Mouse (Mus musculus) heart, embryonic 11.5 days (tissue): ENCODE data around the gene Unk. TPM values are rescaled to one million over a fixed set of nuclear protein-coding genes. Genes with fewer than 3 reads are reported as not detected.

Experiments
- ATAC-seq: fragments of 200-750 bp; cut with Nextera tagmentation; replicated peaks from 2 replicates; pipeline ENCODE4 v1.8.0; 2017; ENCODE audit warnings: moderate library complexity; ENCODE audit not compliant: insufficient number of reproducible peaks, low FRiP score, low TSS enrichment
- H3K27ac ChIP-seq: fragments of 300-500 bp; sonication (generic); 2 replicates; pipeline ENCODE4 v1.5.1; 2014; ENCODE audit warnings: mild to moderate bottlenecking, low read depth, low read length
- H3K27me3 ChIP-seq: fragments of 300-500 bp; sonication (generic); 2 replicates; pipeline ENCODE4 v1.6.1; 2014; ENCODE audit warnings: mild to moderate bottlenecking, low read length, mixed read lengths; ENCODE audit not compliant: control insufficient read depth, insufficient read depth
- H3K36me3 ChIP-seq: fragments of 300-500 bp; sonication (generic); 2 replicates; pipeline ENCODE4 v1.6.1; 2014; ENCODE audit warnings: mild to moderate bottlenecking, low read length, moderate library complexity, mixed read lengths; ENCODE audit not compliant: control insufficient read depth, insufficient read depth
- H3K4me1 ChIP-seq: fragments of 300-500 bp; sonication (generic); 2 replicates; pipeline ENCODE4 v1.6.1; 2014; ENCODE audit warnings: low read length; ENCODE audit not compliant: control insufficient read depth, insufficient read depth
- H3K4me2 ChIP-seq: fragments of 300-500 bp; sonication (generic); 2 replicates; pipeline ENCODE4 v1.6.1; 2014; ENCODE audit warnings: mild to moderate bottlenecking, moderate library complexity
- H3K4me3 ChIP-seq: fragments of 300-500 bp; sonication (generic); 2 replicates; pipeline ENCODE4 v1.5.1; 2014; ENCODE audit warnings: low read depth, low read length
- H3K9ac ChIP-seq: fragments of 300-500 bp; sonication (generic); 2 replicates; pipeline ENCODE4 v1.6.1; 2014; ENCODE audit warnings: mild to moderate bottlenecking, low read depth, low read length, moderate library complexity
- H3K9me3 ChIP-seq: fragments of 300-500 bp; sonication (generic); replicated peaks from 2 replicates; pipeline ENCODE4 v1.6.1; 2016; ENCODE audit warnings: low read length; ENCODE audit not compliant: control insufficient read depth
- WGBS: fragments of 180-500 bp; shearing (Covaris S2); extraction: QIAGEN DNeasy Blood & Tissue Kit; methylation state at CpG from one replicate; pipeline ENCODE4 v1.1.7; 2014; ENCODE audit not compliant: insufficient replicate concordance; 5-methylcytosine and 5-hydroxymethylcytosine counted together
- polyA plus RNA-seq: library from polyadenylated mRNA; unstranded; fragments of >200 nt; fragmentation: Nextera tagmentation; extraction: Ambion mirVana; gene quantifications from 2 replicates; pipeline ENCODE4 v1.2.1, GENCODE M21; 2014

The Unk gene
- polyA plus RNA-seq, 1 experiment from 2014 or later: 18.7 TPM

GRCm38 (mm10) chr11:116030898-116031845 is 1.1 kb downstream of the Unk start:
- peaks cover 20% of the 10 kb centered on the region for H3K4me1 ChIP-seq
- H3K27ac ChIP-seq: peak overlapping the region; percentile 100
- H3K9me3 ChIP-seq: no peaks in the 10 kb centered on the region
- peak overlapping the region; percentile 95 for H3K4me2 ChIP-seq
- H3K36me3 ChIP-seq: no peaks in the 10 kb centered on the region
- peak overlapping the region; percentile 91 for H3K9ac ChIP-seq
- ATAC-seq: peak; percentile 12
- peak overlapping the region; percentile 82 for H3K4me3 ChIP-seq
- H3K27me3 ChIP-seq: no peaks in the 10 kb centered on the region
- WGBS: 29% methylated on average over 14 of the region's 14 CpGs

- 91% methylated on average over 6 of the region's 6 CpGs for WGBS
- H3K36me3 ChIP-seq: peaks cover 5% of the 10 kb centered on the region; the same call in 1 of the 2 replicates
- no peak overlapping the region for H3K4me3 ChIP-seq
- H3K9ac ChIP-seq: no peak overlapping the region
- peaks cover 18% of the 10 kb centered on the region for H3K4me1 ChIP-seq
- H3K4me2 ChIP-seq: no peak overlapping the region
- no peak for ATAC-seq
- H3K9me3 ChIP-seq: no peaks in the 10 kb centered on the region
- no peak overlapping the region for H3K27ac ChIP-seq
- H3K27me3 ChIP-seq: no peaks in the 10 kb centered on the region
These were observed 4.5 kb downstream of the Unk start for GRCm38 (mm10) chr11:116034584-116034983.

GRCm38 (mm10) chr11:116036671-116037070 is 6.5 kb downstream of the Unk start:
- Histone ChIP-seq H3K4me3 (no peak overlapping the region), H3K9me3 (no peaks in the 10 kb centered on the region), H3K36me3 (peaks cover 11% of the 10 kb centered on the region), H3K27ac (no peak overlapping the region), H3K27me3 (no peaks in the 10 kb centered on the region), H3K4me1 (peaks cover 12% of the 10 kb centered on the region), H3K4me2 (no peak overlapping the region), H3K9ac (no peak overlapping the region)
- 91% methylated on average over 3 of the region's 3 CpGs for WGBS
- no peak for ATAC-seq

GRCm38 (mm10) chr11:116037826-116038225 is 7.7 kb downstream of the Unk start:
- 93% methylated on average over 9 of the region's 9 CpGs for WGBS
- no peak overlapping the region for H3K4me2 ChIP-seq

GRCm38 (mm10) chr11:116040593-116040992 is 10.5 kb downstream of the Unk start:
- H3K36me3 ChIP-seq: peaks cover 20% of the 10 kb centered on the region

More at GRCm38 (mm10) chr11:116037826-116038225, 7.7 kb downstream of the Unk start:
- Histone ChIP-seq H3K36me3 (peaks cover 17% of the 10 kb centered on the region), H3K9me3 (no peaks in the 10 kb centered on the region), H3K27me3 (no peaks in the 10 kb centered on the region), H3K4me1 (peaks cover 7% of the 10 kb centered on the region), H3K4me3 (no peak overlapping the region), H3K27ac (no peak overlapping the region), H3K9ac (no peak overlapping the region)
- no peak for ATAC-seq

GRCm38 (mm10) chr11:116041833-116042232 is 11.7 kb downstream of the Unk start:
- 97% methylated on average over 2 of the region's 2 CpGs for WGBS

More at GRCm38 (mm10) chr11:116040593-116040992, 10.5 kb downstream of the Unk start:
- Histone ChIP-seq H3K9me3 (no peaks in the 10 kb centered on the region), H3K4me3 (no peak overlapping the region), H3K27me3 (no peaks in the 10 kb centered on the region), H3K9ac (no peak overlapping the region), H3K4me1 (peaks cover 3% of the 10 kb centered on the region; the same call in 1 of the 2 replicates), H3K4me2 (no peak overlapping the region), H3K27ac (no peak overlapping the region)
- 65% methylated on average over 6 of the region's 6 CpGs for WGBS
- ATAC-seq: no peak

GRCm38 (mm10) chr11:116042372-116043138 is 12.4 kb downstream of the Unk start:
- Histone ChIP-seq H3K27me3 (no peaks in the 10 kb centered on the region), H3K4me3 (no peak overlapping the region), H3K9ac (no peak overlapping the region), H3K4me2 (no peak overlapping the region), H3K4me1 (peaks cover 3% of the 10 kb centered on the region; the same call in 1 of the 2 replicates), H3K9me3 (no peaks in the 10 kb centered on the region), H3K36me3 (peaks cover 26% of the 10 kb centered on the region), H3K27ac (no peak overlapping the region)
- ATAC-seq: no peak
- WGBS: 85% methylated on average over 5 of the region's 5 CpGs

More at GRCm38 (mm10) chr11:116041833-116042232, 11.7 kb downstream of the Unk start:
- Histone ChIP-seq H3K9ac (no peak overlapping the region), H3K27ac (no peak overlapping the region), H3K9me3 (no peaks in the 10 kb centered on the region), H3K36me3 (peaks cover 23% of the 10 kb centered on the region), H3K4me2 (no peak overlapping the region), H3K4me1 (peaks cover 3% of the 10 kb centered on the region; the same call in 1 of the 2 replicates), H3K4me3 (no peak overlapping the region), H3K27me3 (no peaks in the 10 kb centered on the region)
- no peak for ATAC-seq

GRCm38 (mm10) chr11:116043286-116043685 is 13.2 kb downstream of the Unk start:
- WGBS: 83% methylated on average over 1 of the region's 1 CpGs
- no peak overlapping the region for H3K27ac ChIP-seq

More at GRCm38 (mm10) chr11:116043286-116043685, 13.2 kb downstream of the Unk start:
- H3K4me2 ChIP-seq: no peak overlapping the region
- no peak for ATAC-seq
- no peaks in the 10 kb centered on the region for H3K9me3 ChIP-seq
- H3K4me1 ChIP-seq: peaks cover 3% of the 10 kb centered on the region; the same call in 1 of the 2 replicates
- no peak overlapping the region for H3K4me3 ChIP-seq
- H3K9ac ChIP-seq: no peak overlapping the region
- no peaks in the 10 kb centered on the region for H3K27me3 ChIP-seq
- peaks cover 33% of the 10 kb centered on the region for H3K36me3 ChIP-seq
